Mouse (Mus musculus) erythroblast, embryonic 14.5 days (primary cell): ENCODE measurements around the gene Myo9b. TPM values are rescaled to one million over a fixed set of nuclear protein-coding genes. Genes with fewer than 3 reads are reported as not detected.
"Not testable (repeated sequence)": the region's sequence is repeated elsewhere in the genome, so short reads cannot be mapped to it uniquely, and the experiment has no call there.

Experiments used
- H3K27me3 ChIP-seq: 2 replicates; pipeline ENCODE4 v1.6.1; 2012; ENCODE audit warnings: inconsistent platforms; ENCODE audit not compliant: control insufficient read depth
- H3K36me3 ChIP-seq: 2 replicates; pipeline ENCODE4 v1.6.1; 2012; ENCODE audit warnings: mild to moderate bottlenecking, inconsistent platforms; ENCODE audit not compliant: control insufficient read depth
- H3K4me1 ChIP-seq: 2 replicates; pipeline ENCODE4 v1.6.1; 2012; ENCODE audit warnings: inconsistent platforms; ENCODE audit not compliant: control insufficient read depth
- H3K4me3 ChIP-seq: replicated peaks from 2 replicates; pipeline ENCODE3; 2012; ENCODE audit warnings: moderate library complexity, mild to moderate bottlenecking, inconsistent platforms
- H3K9me3 ChIP-seq: 2 replicates; pipeline ENCODE4 v1.6.1; 2012; ENCODE audit warnings: low read length, inconsistent platforms, mixed read lengths; ENCODE audit not compliant: control insufficient read depth
- GATA1 ChIP-seq: IDR thresholded peaks from 2 replicates; pipeline ENCODE4 v1.6.1; 2012; ENCODE audit warnings: low read length, inconsistent platforms, mixed read lengths
- TAL1 ChIP-seq: IDR thresholded peaks from 3 replicates; pipeline ENCODE4 v1.6.1; 2012; ENCODE audit warnings: low read length, inconsistent platforms, mixed read lengths
- polyA plus RNA-seq: library from polyadenylated mRNA; stranded (reverse); fragments of >175 nt; gene quantifications from 2 replicates; pipeline ENCODE4 v1.2.3, GENCODE M21; 2012

Myo9b gene
- polyA plus RNA-seq, 1 experiment: 4.3 TPM

GRCm38 (mm10) chr8:71290911-71291310, 18.4 kb downstream of the Myo9b start:
- Histone ChIP-seq H3K36me3 (peaks cover 59% of the 10 kb centered on the region), H3K27me3 (no peaks in the 10 kb centered on the region), H3K9me3 (peaks cover 3% of the 10 kb centered on the region; the same call in 1 of the 2 replicates), H3K4me3 (no peak overlapping the region), H3K4me1 (peaks cover 2% of the 10 kb centered on the region; the same call in 1 of the 2 replicates)
- no peak for TF ChIP-seq TAL1

DNA sequence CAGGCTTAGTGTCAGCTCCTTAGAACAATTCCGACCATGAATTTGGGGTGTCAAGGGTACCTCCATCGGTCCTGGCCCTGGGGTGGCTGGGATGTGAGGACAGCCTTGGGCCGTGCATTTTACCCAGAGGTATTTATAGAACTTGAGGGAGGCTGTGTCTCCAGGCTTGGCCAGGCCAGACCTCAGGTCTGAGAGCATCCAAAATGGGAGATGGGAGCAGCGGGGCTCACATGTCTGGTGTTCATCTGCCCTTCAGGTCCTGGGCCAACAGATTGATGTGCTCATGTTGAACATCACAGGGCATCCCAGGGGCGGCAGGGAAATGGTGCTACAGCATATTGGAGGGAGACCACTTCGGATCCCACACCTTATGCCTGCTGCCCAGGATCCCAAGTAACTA, 18.8 kb downstream of the Myo9b start:
- Histone ChIP-seq H3K4me3 (no peak overlapping the region), H3K4me1 (peaks cover 2% of the 10 kb centered on the region; the same call in 1 of the 2 replicates), H3K9me3 (peaks cover 3% of the 10 kb centered on the region; the same call in 1 of the 2 replicates), H3K36me3 (peaks cover 63% of the 10 kb centered on the region), H3K27me3 (no peaks in the 10 kb centered on the region)
- no peak for TF ChIP-seq TAL1
- no peak for TF ChIP-seq GATA1

DNA sequence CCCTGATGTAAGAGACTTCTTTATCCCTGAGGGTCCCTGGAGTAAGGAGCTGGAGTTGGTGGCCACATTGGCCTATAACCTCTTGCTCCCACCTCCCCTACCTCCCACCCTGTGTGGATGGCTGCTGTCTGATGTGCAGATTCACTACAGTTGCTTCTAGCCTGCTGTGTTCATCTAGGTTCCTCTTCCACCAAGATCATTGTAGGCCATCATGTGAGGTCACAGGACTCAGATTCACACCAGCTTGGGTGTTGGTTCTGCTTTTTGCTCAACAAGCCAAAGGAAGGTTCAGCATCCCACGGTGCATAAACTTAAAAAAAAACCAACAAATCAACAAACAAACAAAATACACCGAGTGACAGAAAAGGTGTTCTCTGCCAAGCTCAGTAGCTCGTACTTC, 21.4 kb downstream of the Myo9b start:
- not testable (repeated sequence) for H3K4me1 ChIP-seq, H3K4me3 ChIP-seq
- peaks cover 76% of the 10 kb centered on the region for H3K36me3 ChIP-seq

DNA sequence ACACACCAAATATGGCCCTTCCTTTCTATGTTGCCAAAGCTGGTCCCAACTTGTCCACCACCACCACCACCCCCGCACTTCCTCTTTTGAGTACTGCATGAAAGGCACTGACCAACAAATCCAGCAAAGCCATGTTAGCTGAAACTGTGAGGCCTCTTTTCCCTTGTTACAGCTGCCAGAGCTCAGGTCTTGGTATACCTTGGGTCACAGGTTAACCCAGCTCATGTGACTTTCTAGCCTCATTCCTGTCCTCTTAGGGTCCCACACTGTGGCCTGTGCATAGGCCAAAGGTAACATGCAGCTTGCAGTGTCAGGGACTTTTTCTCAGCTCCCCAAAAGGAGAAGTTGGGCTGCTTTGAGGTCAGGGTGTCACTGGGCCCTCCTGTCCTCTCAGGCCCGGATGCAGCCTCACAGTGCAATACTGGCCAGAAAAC, 23.7 kb downstream of the Myo9b start:
- H3K27me3 ChIP-seq: no peaks in the 10 kb centered on the region
- TF ChIP-seq GATA1 (no peak), TAL1 (no peak)
- H3K36me3 ChIP-seq: peaks cover 63% of the 10 kb centered on the region
- no peaks in the 10 kb centered on the region for H3K9me3 ChIP-seq
- peaks cover 2% of the 10 kb centered on the region; the same call in 1 of the 2 replicates for H3K4me1 ChIP-seq
- no peak overlapping the region for H3K4me3 ChIP-seq

More for the DNA sequence above, 21.4 kb downstream of the Myo9b start:
- H3K27me3 ChIP-seq, H3K9me3 ChIP-seq: not testable (repeated sequence)

GRCm38 (mm10) chr8:71296784-71297183, 24.3 kb downstream of the Myo9b start:
- Histone ChIP-seq H3K4me3 (no peak overlapping the region), H3K36me3 (peaks cover 59% of the 10 kb centered on the region), H3K9me3 (no peaks in the 10 kb centered on the region), H3K4me1 (peaks cover 2% of the 10 kb centered on the region; the same call in 1 of the 2 replicates), H3K27me3 (no peaks in the 10 kb centered on the region)
- no peak for TF ChIP-seq GATA1
- no peak for TF ChIP-seq TAL1

DNA sequence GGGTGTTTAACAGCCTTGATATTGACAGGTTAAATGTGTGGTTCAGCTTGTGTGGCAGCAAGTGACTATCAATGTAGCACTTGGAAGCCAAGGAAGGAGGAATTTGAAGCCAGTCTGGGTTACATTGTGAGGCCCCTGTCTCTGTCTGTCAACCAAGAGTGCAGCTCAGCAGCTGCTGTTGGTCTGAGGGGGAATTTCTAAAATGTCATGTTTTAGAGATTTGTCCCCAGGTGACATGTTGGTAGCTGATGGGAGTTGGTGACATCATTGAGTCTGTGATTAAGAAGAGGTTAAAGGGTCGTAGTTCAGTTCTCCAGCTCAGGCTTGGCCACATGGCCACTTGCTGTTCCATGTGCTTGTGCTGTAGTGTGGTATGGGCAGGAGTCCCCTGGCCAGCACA, 24.9 kb downstream of the Myo9b start:
- TF ChIP-seq GATA1 (no peak), TAL1 (no peak)
- Histone ChIP-seq H3K4me1 (peaks cover 6% of the 10 kb centered on the region), H3K27me3 (no peaks in the 10 kb centered on the region), H3K4me3 (no peak overlapping the region), H3K36me3 (peaks cover 61% of the 10 kb centered on the region), H3K9me3 (peaks cover 2% of the 10 kb centered on the region; the same call in 1 of the 2 replicates)

GRCm38 (mm10) chr8:71299716-71300115, 27.2 kb downstream of the Myo9b start:
- TF ChIP-seq TAL1: no peak
- TF ChIP-seq GATA1: no peak
- Histone ChIP-seq H3K4me3 (no peak overlapping the region), H3K36me3 (peaks cover 66% of the 10 kb centered on the region)

DNA sequence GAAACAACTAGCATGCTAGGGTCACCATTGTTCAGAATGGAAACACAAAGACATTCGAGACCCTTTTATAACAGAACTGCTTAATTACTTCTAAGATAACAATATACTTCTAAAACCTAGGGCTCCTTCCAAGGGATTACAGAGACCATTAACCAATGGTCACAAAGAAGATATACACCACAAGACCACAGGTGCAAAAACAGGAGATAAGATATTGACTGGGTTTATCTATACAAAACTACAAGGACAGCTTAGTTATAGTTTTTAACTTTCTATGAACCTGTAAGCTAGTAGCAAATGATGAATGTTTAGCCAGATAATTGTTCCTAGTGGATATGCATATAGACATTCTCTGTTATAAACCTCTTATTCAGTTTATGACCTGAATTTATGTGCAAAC, 30.3 kb downstream of the Myo9b start:
- Histone ChIP-seq H3K4me1 (peaks cover 12% of the 10 kb centered on the region), H3K27me3 (no peaks in the 10 kb centered on the region), H3K36me3 (peaks cover 56% of the 10 kb centered on the region), H3K9me3 (peaks cover 3% of the 10 kb centered on the region; the same call in 1 of the 2 replicates), H3K4me3 (no peak overlapping the region)
- TF ChIP-seq TAL1: no peak
- no peak for TF ChIP-seq GATA1

More at GRCm38 (mm10) chr8:71299716-71300115, 27.2 kb downstream of the Myo9b start:
- Histone ChIP-seq H3K4me1 (peaks cover 8% of the 10 kb centered on the region), H3K27me3 (no peaks in the 10 kb centered on the region), H3K9me3 (peaks cover 3% of the 10 kb centered on the region; the same call in 1 of the 2 replicates)

DNA sequence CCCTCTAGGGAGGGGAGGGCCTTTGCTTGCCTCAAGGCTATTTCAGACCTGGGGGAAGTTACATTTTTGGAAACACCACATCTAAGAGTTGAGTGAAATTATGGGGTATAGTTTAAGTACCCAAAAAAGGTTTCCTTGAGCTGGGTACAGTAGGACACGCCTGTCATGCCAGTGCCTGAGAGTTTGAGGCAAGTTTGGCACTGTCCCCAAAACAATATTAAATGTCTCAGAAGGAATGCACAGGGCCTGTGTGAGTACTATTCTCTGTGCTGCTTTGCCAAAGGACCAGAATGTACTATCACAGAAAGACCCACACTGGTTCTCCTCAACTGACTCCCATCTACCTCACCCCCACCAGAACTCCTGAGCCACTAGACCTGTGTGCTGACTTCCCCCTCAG, 31.1 kb downstream of the Myo9b start:
- peaks cover 3% of the 10 kb centered on the region; the same call in 1 of the 2 replicates for H3K9me3 ChIP-seq
- no peaks in the 10 kb centered on the region for H3K27me3 ChIP-seq
- TF ChIP-seq GATA1: no peak
- TF ChIP-seq TAL1: no peak
- no peak overlapping the region for H3K4me3 ChIP-seq
- peaks cover 14% of the 10 kb centered on the region for H3K4me1 ChIP-seq
- peaks cover 56% of the 10 kb centered on the region for H3K36me3 ChIP-seq

DNA sequence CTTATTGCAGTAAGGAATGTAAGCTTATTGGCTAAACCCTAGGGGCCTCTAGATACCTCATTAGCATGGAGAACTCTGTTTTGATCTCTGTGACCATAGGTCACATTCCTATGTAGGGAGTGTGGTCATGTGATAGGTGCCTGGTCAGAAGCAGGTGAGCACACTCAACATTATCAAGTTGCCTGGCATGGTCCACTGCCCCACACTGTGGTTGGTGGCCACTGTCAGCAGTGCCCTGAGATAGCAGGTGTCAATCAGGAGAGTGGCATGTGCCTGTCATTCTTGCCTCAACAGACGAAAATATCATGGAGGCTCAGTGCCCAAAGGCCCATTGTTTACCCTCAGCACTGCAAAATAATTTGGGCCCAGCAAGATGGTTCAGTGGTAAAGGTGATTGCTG, 33.5 kb downstream of the Myo9b start:
- TF ChIP-seq GATA1 (no peak), TAL1 (no peak)
- H3K27me3 ChIP-seq: no peaks in the 10 kb centered on the region
- H3K36me3 ChIP-seq: peaks cover 47% of the 10 kb centered on the region
- H3K4me3 ChIP-seq: no peak overlapping the region
- H3K4me1 ChIP-seq: peaks cover 15% of the 10 kb centered on the region
- H3K9me3 ChIP-seq: peaks cover 3% of the 10 kb centered on the region; the same call in 1 of the 2 replicates
